Mouse (Mus musculus): ENCODE results near the gene Hemgn.

Gene Hemgn

GRCm38 (mm10) chr4:46356351-46357133 is 56.8 kb downstream of the Hemgn start:
- peak; percentile 23 to 29 for DNase-seq (ENCODE audit: low spot score in 2 of 2)

GRCm38 (mm10) chr4:46353045-46353444 is 60.3 kb downstream of the Hemgn start:
- no peak for DNase-seq (ENCODE audit: low spot score in 2 of 2)

- no peak for DNase-seq (ENCODE audit: low spot score in 2 of 2)
Measured at GRCm38 (mm10) chr4:46349530-46349929, 63.8 kb downstream of the Hemgn start.

DNA sequence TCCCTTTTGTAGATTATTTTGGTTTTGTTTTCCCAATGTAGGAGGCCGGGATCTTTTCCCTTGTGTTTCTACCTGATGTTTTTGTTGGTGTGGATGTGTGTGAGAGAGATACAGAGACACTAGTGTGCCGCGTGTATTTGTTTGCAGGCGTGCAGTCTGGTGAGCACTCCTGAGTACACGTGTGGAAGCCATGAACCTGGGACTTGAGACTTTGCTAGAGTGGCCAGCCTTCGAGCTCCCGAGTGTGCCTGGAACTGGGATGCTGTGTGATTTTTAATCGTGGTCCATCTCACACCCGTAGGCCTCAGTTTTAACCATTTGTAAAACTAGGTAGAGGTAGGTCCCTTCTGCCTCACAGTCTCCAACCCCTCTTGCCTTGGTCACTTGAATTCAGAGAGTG is 64.4 kb downstream of the Hemgn start:
- no peak for DNase-seq (ENCODE audit: low spot score in 2 of 2)

DNA sequence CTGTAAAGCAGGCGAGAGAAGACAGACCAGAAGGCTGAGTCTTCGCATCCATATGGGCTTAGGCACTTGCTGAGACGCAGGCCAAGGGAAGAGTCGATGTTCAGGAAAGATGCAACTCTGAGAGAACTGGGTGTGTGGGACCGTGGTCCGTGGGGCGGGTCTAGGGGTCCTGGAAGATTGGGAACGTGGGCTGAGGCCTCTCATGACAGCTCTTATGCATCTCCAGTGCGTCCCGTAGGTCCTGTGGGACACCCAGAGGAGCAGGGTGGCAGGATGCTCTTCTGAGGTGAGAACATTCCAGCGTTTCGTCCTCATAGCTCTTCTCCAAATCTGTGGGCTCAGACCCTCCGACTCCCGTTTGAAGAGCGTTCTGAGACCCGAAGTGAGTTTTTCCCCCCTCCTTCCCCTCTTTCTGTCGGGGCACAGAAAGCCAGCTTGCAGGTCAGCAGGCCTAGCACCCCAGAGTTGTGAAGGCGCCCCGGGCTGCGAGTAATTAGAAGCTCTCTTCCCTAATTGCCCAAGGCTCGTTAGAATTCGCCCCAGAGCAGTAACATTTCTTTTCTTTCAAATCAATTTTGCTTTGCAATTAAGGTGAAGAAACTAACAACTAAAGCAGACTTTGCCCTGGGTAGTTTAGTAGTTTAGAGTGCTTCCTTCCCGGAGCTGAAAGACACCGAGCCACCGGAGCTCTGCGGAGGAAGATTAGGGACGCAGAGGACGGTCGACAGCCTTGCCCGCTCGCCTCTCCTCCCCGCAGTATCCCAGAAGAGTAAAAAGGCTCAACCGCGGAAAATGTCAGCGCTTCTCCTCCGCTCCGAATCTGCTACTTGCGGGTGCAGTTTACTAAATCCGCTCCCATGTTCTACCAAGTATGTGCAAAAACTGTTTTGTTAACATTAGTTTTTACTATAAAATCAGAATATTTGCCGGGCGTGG is 65.5 kb downstream of the Hemgn start:
- DNase-seq (ENCODE audit: low spot score in 2 of 2), result no peak

- DNase-seq (ENCODE audit: low spot score in 2 of 2), result no peak
Measured at GRCm38 (mm10) chr4:46347141-46347540, 66.2 kb downstream of the Hemgn start.

GRCm38 (mm10) chr4:46346221-46346620 is 67.1 kb downstream of the Hemgn start:
- no peak for DNase-seq (ENCODE audit: low spot score in 2 of 2)

- no peak for DNase-seq (ENCODE audit: low spot score in 2 of 2)
Measured at GRCm38 (mm10) chr4:46345773-46346100, 67.6 kb downstream of the Hemgn start.

- no peak for DNase-seq (ENCODE audit: low spot score in 2 of 2)
Measured at GRCm38 (mm10) chr4:46345056-46345772, 68.1 kb downstream of the Hemgn start.

DNA sequence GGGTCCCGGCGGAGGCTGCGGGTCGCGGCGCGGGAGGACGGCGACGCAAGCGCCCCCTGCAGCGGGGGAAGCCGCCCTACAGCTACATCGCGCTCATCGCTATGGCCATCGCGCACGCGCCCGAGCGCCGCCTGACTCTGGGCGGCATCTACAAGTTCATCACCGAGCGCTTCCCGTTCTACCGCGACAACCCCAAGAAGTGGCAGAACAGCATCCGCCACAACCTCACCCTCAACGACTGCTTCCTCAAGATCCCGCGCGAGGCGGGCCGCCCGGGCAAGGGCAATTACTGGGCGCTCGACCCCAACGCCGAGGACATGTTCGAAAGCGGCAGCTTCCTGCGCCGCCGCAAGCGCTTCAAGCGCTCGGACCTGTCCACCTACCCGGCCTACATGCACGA is 69.0 kb downstream of the Hemgn start:
- no peak for DNase-seq (ENCODE audit: low spot score in 2 of 2)

All from frontal cortex, postnatal 25 days (tissue).